Mouse (Mus musculus): ENCODE measurements at regions not wholly inside any gene's neighbourhood (a gene's known extent, or its start where the extent isn't known, plus 50 kb on each side); places are given as distances from the start of the nearest gene placed in this dataset.
A peak's percentile ranks its signal among the peaks of the same experiment; 100 is the strongest.

DNA sequence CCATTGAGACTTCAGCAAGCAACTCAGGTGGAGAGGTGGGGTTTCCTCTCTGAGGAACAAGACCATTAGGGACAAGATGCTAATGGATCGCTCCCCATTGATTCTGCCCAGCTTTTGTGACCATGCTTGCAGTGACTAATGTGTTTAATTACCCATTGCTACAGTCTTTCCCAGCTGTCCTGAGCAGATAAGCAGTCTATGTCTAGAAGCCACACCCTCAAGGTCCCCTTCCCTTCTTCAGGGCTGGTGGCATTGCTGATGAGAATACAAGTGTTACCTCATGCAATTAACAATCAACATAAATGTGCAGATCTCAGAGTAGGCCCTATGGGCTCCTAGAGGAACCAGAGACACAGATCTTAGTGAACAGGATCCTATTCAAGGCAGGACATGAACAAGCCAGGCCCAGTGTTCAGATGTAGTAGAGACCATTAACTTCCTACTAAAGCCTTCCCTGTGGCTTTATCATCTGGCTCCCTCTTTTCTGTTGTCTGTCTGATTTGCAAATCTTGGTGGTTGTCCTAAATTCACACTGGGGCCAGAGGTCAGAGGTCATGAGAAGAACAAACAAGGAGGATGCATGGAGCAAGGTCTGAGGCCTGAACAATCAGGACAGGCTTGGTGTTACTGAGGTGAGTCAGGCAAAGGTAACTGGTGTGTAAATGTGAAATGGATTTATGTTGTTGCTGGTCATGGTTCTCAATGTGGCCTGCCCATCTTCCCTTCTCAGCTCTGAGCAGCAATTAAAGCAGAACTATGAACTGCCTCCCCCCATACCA is 56.8 kb downstream of the Odc1 start:
- no peak for DNase-seq (ENCODE audit: extremely low spot score in 1 of 2, low spot score in 1 of 2)

DNA sequence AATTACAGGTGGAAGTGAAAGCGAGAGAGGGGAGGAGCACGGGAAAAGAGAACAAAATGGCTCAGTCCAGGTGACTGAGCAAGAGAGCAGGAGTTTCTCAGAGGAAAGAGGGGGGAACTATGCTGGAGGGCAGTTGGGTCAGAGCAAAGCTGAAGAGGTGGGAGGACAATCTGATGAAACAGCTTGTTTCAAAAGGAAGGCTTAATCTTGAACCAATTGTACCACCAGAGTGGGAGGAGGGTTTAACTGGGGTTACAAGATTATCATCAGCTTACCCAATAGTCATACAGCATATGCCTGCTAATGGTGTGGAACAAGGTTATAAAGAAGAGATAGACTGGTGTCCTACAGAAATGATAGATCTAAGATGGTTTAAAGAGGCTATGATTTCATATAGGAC is 59.0 kb downstream of the Odc1 start:
- no peak for DNase-seq (ENCODE audit: extremely low spot score in 1 of 2, low spot score in 1 of 2)

DNA sequence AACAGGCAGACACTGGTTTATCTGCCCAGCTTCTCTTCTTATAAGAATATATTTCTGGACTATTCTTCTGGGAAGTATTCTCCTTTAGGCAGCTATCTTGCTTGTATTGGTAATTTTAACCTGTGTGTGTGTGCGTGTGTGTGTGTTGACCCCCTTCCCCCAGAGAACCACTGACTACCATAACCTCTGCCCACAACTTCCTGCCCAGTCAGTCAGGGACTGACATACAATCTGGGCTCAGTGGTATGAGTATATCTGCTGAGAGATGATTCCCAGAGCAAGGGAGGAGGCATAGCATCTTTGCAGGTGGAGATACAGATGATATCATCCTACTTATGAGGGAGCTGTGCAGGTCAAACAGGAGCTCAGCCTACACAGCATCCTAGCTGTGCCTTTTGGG is 65.8 kb downstream of the Odc1 start:
- no peak for DNase-seq (ENCODE audit: extremely low spot score in 1 of 2, low spot score in 1 of 2)

DNA sequence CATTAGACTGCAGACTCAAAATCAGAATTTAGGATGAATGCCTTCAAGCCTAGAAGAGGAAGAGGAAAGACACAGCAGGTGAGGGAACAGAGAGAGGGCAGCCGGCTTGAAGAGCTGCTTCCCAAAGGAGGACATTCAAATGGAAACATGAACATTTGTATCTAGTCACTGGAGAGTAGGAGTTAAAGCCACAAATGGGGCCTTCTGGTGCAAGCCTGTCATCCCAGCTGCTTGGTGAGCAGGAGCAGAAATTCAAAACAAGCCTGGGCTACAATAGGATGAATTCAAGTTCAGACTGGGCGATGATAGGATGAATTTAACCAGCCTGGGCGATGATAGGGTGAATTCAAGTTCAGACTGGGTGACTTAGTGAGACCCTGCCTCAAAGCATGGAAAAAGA is 67.4 kb downstream of the Odc1 start:
- peak; percentile 33 to 42 for DNase-seq (ENCODE audit: extremely low spot score in 1 of 2, low spot score in 1 of 2)

DNA sequence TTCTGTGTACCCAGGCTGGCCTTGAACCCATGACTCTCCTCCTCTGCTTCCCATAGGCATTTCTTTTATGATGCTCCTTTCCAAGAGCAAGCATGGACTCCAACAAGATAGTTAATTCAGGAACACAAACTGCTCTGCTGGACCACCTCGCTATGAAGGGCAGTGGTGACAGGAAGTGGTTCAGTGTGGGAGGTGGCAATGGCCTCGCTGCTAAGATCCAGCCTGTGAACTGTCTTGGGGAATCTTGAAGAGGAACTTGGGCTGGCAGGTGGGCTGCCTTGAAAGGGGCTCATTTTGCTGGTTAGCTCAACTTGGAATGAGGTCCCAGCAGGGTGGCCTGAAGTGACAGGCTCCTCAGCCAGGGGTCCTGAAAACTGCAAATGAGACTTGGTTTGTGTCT is 72.4 kb upstream of the Hpcal1 start:
- DNase-seq (ENCODE audit: extremely low spot score in 1 of 2, low spot score in 1 of 2), result no peak

DNA sequence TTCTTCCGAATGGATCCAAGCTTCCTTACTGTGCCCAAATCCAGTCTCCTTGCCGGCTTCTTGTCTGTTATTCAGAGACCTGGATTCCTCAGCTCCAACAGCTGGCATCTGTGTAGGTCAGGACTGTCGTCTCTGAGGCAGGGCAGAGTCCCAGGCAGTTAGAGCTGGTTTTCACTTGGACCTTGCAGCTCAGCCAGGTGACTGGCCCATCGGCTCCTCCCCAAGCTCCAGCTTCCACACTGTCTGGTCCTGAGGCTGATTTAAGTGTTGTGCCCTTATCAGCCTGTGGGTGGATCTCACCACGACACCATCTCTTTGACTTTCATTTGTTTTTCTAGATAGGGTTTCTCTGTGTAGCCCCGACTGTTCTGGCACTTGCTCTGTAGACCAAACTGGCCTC is 70.4 kb upstream of the Hpcal1 start:
- no peak for DNase-seq (ENCODE audit: extremely low spot score in 1 of 2, low spot score in 1 of 2)

DNA sequence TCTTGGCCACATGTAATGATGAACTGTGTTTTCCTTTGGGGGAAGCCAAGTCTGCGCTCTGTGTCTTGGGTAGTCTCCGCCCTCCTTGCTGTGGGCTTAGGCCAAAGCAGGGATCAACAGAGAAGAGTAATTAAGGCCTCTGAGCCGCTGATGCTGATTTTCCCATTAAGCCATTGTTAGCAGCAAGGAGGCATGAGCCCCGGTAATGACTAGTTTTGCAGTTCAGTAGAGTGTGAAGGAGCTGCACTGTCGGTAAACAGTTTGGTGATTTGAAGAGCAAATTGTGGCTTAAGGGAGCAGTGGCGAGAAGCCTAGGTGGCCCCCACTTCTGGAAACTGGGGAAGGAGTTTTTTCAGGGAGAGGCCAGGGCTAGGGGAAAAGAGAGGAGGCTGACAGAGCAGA is 69.2 kb upstream of the Hpcal1 start:
- no peak for DNase-seq (ENCODE audit: extremely low spot score in 1 of 2, low spot score in 1 of 2)

DNA sequence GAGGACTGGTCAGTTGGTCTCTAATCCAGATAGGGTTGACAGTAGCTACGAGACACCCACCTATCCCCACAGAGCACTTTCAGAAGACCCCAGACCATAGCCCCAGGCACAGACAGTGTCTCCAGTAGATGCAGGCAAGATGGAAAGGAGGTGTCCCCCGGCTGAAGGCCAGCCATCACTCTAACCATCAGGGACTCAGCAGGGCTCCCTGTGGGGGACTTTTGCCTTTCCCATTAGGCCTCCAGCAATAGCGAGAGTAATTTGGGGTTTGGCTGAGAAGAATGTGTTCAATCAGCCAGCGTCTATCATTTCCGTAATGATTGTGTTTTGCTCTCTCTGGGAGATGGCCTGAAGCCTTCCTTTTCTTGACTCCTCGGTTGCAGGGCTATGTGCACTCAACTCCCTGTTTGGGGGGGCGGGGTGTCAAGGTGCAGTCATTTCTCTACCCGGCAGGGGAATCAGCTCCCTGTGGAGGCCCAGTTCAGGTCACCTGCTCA is 68.1 kb upstream of the Hpcal1 start:
- DNase-seq (ENCODE audit: extremely low spot score in 1 of 2, low spot score in 1 of 2), result no peak

DNA sequence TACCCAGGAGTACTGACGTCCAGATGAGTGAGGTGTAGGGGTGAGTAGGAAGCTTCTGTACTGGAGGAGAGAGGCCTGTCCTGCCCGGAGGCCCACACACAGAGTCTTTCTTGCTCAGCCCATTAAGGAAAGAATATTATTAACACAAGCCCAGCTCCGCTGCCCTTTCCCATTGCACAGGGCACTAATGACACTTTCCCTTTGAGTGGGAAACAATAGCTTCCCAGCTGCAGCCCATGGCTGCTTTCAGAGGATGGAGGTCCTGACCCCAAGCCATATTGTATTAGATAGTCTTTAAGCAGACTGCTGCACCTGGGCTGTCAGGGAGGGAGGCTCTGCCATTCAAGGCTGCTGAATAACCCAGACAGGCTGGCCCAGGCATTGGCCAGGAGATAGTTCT is 64.6 kb upstream of the Hpcal1 start:
- no peak for DNase-seq (ENCODE audit: extremely low spot score in 1 of 2, low spot score in 1 of 2)

DNA sequence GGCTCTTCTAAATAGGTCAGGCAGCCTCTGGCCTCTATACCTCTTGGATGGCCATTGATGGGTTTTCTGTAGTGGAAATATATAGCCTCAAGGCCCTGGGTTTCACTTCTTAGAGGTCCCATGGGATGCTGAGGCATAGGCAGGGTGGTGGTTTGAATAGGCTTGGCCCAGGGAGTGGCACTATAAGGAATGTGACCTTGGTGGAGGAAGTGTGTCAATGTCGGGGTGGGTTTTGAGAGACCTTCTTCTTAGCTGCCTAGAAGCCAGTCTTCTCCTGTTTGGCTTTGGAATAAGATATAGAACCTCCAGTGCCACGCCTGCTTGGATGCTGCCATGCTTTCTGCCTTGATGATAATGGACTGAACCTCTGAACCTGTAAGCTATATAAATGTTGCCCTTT is 59.5 kb upstream of the Hpcal1 start:
- no peak for DNase-seq (ENCODE audit: extremely low spot score in 1 of 2, low spot score in 1 of 2)

DNA sequence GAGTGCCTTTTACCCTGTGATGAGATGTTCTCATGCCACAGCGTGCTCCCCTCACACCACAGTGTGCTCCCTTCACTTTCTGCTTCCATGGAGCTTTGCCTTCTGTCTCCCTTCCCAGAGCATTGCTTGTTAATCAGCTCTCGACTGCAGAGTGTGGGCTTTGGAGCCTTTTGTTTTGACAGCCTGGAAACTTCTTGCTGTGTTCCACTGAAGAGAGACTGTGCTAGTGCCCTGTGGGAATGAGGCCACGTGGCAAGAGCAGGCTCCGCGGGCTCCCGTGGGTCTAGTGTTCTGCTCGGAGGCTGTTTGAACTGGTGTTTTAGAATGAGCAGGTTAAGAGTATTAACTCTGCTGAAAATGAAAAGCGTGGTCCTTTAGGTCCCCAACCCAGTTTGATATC is 54.5 kb upstream of the Hpcal1 start:
- no peak for DNase-seq (ENCODE audit: extremely low spot score in 1 of 2, low spot score in 1 of 2)

DNA sequence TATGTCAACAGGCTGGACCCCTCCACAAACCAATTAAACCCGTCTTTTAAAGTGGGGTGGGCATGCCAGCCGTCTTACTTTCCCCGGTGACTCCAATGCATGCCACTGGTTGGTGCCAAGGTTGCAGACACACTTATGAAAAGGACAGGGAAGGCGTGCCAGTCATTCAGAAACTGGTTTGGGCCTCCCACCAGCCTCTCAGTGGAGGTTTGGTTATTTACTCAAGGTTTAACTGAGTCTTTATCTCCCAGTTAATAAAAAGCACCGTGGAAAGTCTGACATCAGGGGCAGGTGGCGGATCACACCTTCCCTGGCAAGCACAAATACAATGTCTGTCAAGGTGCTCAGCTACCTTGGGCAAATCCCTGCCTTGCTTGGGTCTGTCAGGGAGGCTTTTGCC is 54.1 kb upstream of the Hpcal1 start:
- DNase-seq (ENCODE audit: extremely low spot score in 1 of 2, low spot score in 1 of 2), result no peak
